Mouse (Mus musculus): ENCODE results near the gene Nhlh1. TPM values are rescaled to one million over a fixed set of nuclear protein-coding genes. Genes with fewer than 3 reads are reported as not detected.

Nhlh1 gene
- polyA plus RNA-seq, 1 experiment from 2014 or later: not detected

GRCm38 (mm10) chr1:172015312-172015939, 41.9 kb downstream of the Nhlh1 start:
- no peak overlapping the region for H3K27ac ChIP-seq
- no peaks in the 10 kb centered on the region for H3K27me3 ChIP-seq (ENCODE audit: insufficient read depth, low read length)
- H3K4me3 ChIP-seq (replicated peaks; ENCODE audit: low read depth, low read length): no peak overlapping the region
- WGBS: 49% methylated on average over 9 of the region's 9 CpGs
- no peak for ATAC-seq (replicated peaks; ENCODE audit: low FRiP score, low read depth)
- TF ChIP-seq CTCF (IDR thresholded peaks at IDR 0.05; ENCODE audit: low read depth): no peak
- peaks cover 28% of the 10 kb centered on the region for H3K4me1 ChIP-seq (replicated peaks; ENCODE audit: insufficient read depth, low read length)
- no peak overlapping the region for H3K9ac ChIP-seq (ENCODE audit: low read depth, low read length)
- H3K36me3 ChIP-seq (ENCODE audit: insufficient read depth, low read length): peaks cover 5% of the 10 kb centered on the region; the same call in 1 of the 2 replicates
- H3K4me2 ChIP-seq (ENCODE audit: low read length): no peak overlapping the region; the same call in 1 of the 2 replicates
- no peak for DNase-seq (ENCODE audit: low spot score)
- no peaks in the 10 kb centered on the region for H3K9me3 ChIP-seq (replicated peaks; ENCODE audit: low read length)

GRCm38 (mm10) chr1:172014771-172015170, 42.6 kb downstream of the Nhlh1 start:
- Histone ChIP-seq H3K36me3 (ENCODE audit: insufficient read depth, low read length) (peaks cover 12% of the 10 kb centered on the region), H3K27me3 (ENCODE audit: insufficient read depth, low read length) (no peaks in the 10 kb centered on the region), H3K4me3 (replicated peaks; ENCODE audit: low read depth, low read length) (no peak overlapping the region), H3K27ac (no peak overlapping the region), H3K9me3 (replicated peaks; ENCODE audit: low read length) (no peaks in the 10 kb centered on the region), H3K4me1 (replicated peaks; ENCODE audit: insufficient read depth, low read length) (peaks cover 28% of the 10 kb centered on the region), H3K9ac (ENCODE audit: low read depth, low read length) (no peak overlapping the region), H3K4me2 (ENCODE audit: low read length) (no peak overlapping the region)
- 60% methylated on average over 9 of the region's 9 CpGs for WGBS
- ATAC-seq (replicated peaks; ENCODE audit: low FRiP score, low read depth) (no peak), DNase-seq (ENCODE audit: low spot score) (no peak)
- TF ChIP-seq CTCF (IDR thresholded peaks at IDR 0.05; ENCODE audit: low read depth): no peak

GRCm38 (mm10) chr1:172012030-172012429, 45.3 kb downstream of the Nhlh1 start:
- no peak overlapping the region for H3K9ac ChIP-seq (ENCODE audit: low read depth, low read length)
- H3K27ac ChIP-seq: no peak overlapping the region
- H3K27me3 ChIP-seq (ENCODE audit: insufficient read depth, low read length): no peaks in the 10 kb centered on the region
- H3K9me3 ChIP-seq (replicated peaks; ENCODE audit: low read length): no peaks in the 10 kb centered on the region
- no peak overlapping the region for H3K4me3 ChIP-seq (replicated peaks; ENCODE audit: low read depth, low read length)
- 18% methylated on average over 5 of the region's 5 CpGs for WGBS
- DNase-seq (ENCODE audit: low spot score) (peak; percentile 79), ATAC-seq (replicated peaks; ENCODE audit: low FRiP score, low read depth) (peak; percentile 52)
- peaks cover 18% of the 10 kb centered on the region for H3K4me1 ChIP-seq (replicated peaks; ENCODE audit: insufficient read depth, low read length)
- H3K36me3 ChIP-seq (ENCODE audit: insufficient read depth, low read length): peaks cover 35% of the 10 kb centered on the region
- TF ChIP-seq CTCF (IDR thresholded peaks at IDR 0.05; ENCODE audit: low read depth): peak; percentile 87
- H3K4me2 ChIP-seq (ENCODE audit: low read length): no peak overlapping the region

- no peaks in the 10 kb centered on the region for H3K9me3 ChIP-seq (replicated peaks; ENCODE audit: low read length)
- no peak overlapping the region for H3K4me2 ChIP-seq (ENCODE audit: low read length)
- no peak overlapping the region for H3K4me3 ChIP-seq (replicated peaks; ENCODE audit: low read depth, low read length)
- no peak for TF ChIP-seq CTCF (IDR thresholded peaks at IDR 0.05; ENCODE audit: low read depth)
- H3K9ac ChIP-seq (ENCODE audit: low read depth, low read length): no peak overlapping the region
- 94% methylated on average over 20 of the region's 20 CpGs for WGBS
- no peak for DNase-seq (ENCODE audit: low spot score)
- H3K27ac ChIP-seq: no peak overlapping the region
- ATAC-seq (replicated peaks; ENCODE audit: low FRiP score, low read depth): no peak
- H3K36me3 ChIP-seq (ENCODE audit: insufficient read depth, low read length): peaks cover 43% of the 10 kb centered on the region
- H3K27me3 ChIP-seq (ENCODE audit: insufficient read depth, low read length): no peaks in the 10 kb centered on the region
- H3K4me1 ChIP-seq (replicated peaks; ENCODE audit: insufficient read depth, low read length): 0 out of 2 replicates have a peak, but pooled peaks cover under 1% of the 10 kb centered on the region
Observed at GRCm38 (mm10) chr1:172010042-172010824, 47.1 kb downstream of the Nhlh1 start.

- TF ChIP-seq CTCF (IDR thresholded peaks at IDR 0.05; ENCODE audit: low read depth): no peak
- Histone ChIP-seq H3K27ac (no peak overlapping the region), H3K4me1 (replicated peaks; ENCODE audit: insufficient read depth, low read length) (no peaks in the 10 kb centered on the region), H3K4me3 (replicated peaks; ENCODE audit: low read depth, low read length) (no peak overlapping the region), H3K9me3 (replicated peaks; ENCODE audit: low read length) (no peaks in the 10 kb centered on the region), H3K27me3 (ENCODE audit: insufficient read depth, low read length) (no peaks in the 10 kb centered on the region), H3K9ac (ENCODE audit: low read depth, low read length) (no peak overlapping the region), H3K4me2 (ENCODE audit: low read length) (no peak overlapping the region), H3K36me3 (ENCODE audit: insufficient read depth, low read length) (peaks cover 46% of the 10 kb centered on the region)
- ATAC-seq (replicated peaks; ENCODE audit: low FRiP score, low read depth) (no peak), DNase-seq (ENCODE audit: low spot score) (no peak)
- WGBS: 93% methylated on average over 21 of the region's 21 CpGs
Observed at GRCm38 (mm10) chr1:172009406-172009805, 48.0 kb downstream of the Nhlh1 start.

GRCm38 (mm10) chr1:172008351-172008750, 49.0 kb downstream of the Nhlh1 start:
- H3K9me3 ChIP-seq (replicated peaks; ENCODE audit: low read length): no peaks in the 10 kb centered on the region

More at GRCm38 (mm10) chr1:172008351-172008750, 49.0 kb downstream of the Nhlh1 start:
- Histone ChIP-seq H3K27me3 (ENCODE audit: insufficient read depth, low read length) (no peaks in the 10 kb centered on the region), H3K9ac (ENCODE audit: low read depth, low read length) (no peak overlapping the region), H3K4me2 (ENCODE audit: low read length) (no peak overlapping the region), H3K27ac (no peak overlapping the region), H3K4me3 (replicated peaks; ENCODE audit: low read depth, low read length) (no peak overlapping the region), H3K36me3 (ENCODE audit: insufficient read depth, low read length) (peaks cover 50% of the 10 kb centered on the region), H3K4me1 (replicated peaks; ENCODE audit: insufficient read depth, low read length) (no peaks in the 10 kb centered on the region)
- ATAC-seq (replicated peaks; ENCODE audit: low FRiP score, low read depth) (no peak), DNase-seq (ENCODE audit: low spot score) (no peak)
- WGBS: 89% methylated on average over 9 of the region's 9 CpGs
- TF ChIP-seq CTCF (IDR thresholded peaks at IDR 0.05; ENCODE audit: low read depth): no peak

All from kidney, postnatal 0 days (tissue).